Mouse (Mus musculus): ENCODE measurements around the gene Plekhn1. TPM values are rescaled to one million over a fixed set of nuclear protein-coding genes. Genes with fewer than 3 reads are reported as not detected.

The Plekhn1 gene
- total and polyA plus RNA-seq, 3 experiments: 11.8 to 20.0 TPM; not detected in 1

DNA sequence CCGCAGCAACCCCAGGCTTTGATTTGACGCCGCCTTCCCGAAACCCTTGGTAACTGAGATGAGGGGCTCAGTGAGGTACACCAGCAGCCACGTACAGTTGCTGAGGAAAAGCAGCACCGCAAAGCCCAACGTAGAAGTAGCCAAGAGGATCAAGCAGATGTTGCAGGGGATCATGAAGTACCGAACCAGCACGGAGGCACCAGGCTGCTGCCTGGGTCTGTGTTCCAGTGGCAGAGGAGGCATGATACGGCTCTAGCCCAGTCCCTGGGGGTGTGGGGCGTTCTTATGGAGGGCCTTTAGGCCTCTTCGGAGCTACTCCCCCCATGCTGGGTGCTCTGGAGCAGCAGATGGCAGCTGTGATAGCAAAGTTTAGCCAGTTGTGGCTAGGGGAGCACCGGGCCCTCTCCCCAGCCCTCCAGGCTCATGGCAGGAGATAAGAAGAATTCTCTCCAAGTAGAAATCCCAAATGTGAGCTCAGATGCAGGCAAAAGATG, 49.2 kb downstream of the Plekhn1 start (continued):
- TF ChIP-seq JUND (IDR thresholded peaks at IDR 0.05; ENCODE audit: low read depth, low read length): no peak
- no peak for TF ChIP-seq ZC3H11A (IDR thresholded peaks at IDR 0.05; ENCODE audit: low read depth, low read length)
- TF ChIP-seq CHD2 (IDR thresholded peaks at IDR 0.05; ENCODE audit: low read length): no peak
- TF ChIP-seq MXI1 (IDR thresholded peaks at IDR 0.05; ENCODE audit: low read depth, low read length): no peak; the same call in 1 of the 2 replicates
- TF ChIP-seq NELFE (IDR thresholded peaks at IDR 0.05; ENCODE audit: low read depth, low read length): no peak
- no peak; the same call in 1 of the 2 replicates for TF ChIP-seq RCOR1 (IDR thresholded peaks at IDR 0.05; ENCODE audit: low read depth, low read length)
- TF ChIP-seq BHLHE40 (IDR thresholded peaks at IDR 0.05; ENCODE audit: borderline replicate concordance, low read depth, low read length): 0 out of 2 replicates have a peak, but pooled peaks have one; percentile 9
- no peak for TF ChIP-seq SMC3 (IDR thresholded peaks at IDR 0.05; ENCODE audit: low read depth, low read length)
- peak; percentile 77 to 86 for TF ChIP-seq EP300 (IDR thresholded peaks at IDR 0.05; ENCODE audit: low read depth in 1 of 2, low read length in 2 of 2)
- no peak for TF ChIP-seq MAFK (IDR thresholded peaks at IDR 0.05; ENCODE audit: borderline replicate concordance, low read depth, low read length)
- no peak for TF ChIP-seq USF1 (IDR thresholded peaks at IDR 0.05; ENCODE audit: low read depth, low read length)
- TF ChIP-seq MYC (IDR thresholded peaks at IDR 0.05; ENCODE audit: low read depth, low read length): no peak
- TF ChIP-seq MYB (IDR thresholded peaks at IDR 0.05; ENCODE audit: low read depth, low read length): no peak; the same call in 1 of the 2 replicates
- peak; percentile 74 for TF ChIP-seq GATA1 (IDR thresholded peaks at IDR 0.05; ENCODE audit: low read depth, low read length)

DNA sequence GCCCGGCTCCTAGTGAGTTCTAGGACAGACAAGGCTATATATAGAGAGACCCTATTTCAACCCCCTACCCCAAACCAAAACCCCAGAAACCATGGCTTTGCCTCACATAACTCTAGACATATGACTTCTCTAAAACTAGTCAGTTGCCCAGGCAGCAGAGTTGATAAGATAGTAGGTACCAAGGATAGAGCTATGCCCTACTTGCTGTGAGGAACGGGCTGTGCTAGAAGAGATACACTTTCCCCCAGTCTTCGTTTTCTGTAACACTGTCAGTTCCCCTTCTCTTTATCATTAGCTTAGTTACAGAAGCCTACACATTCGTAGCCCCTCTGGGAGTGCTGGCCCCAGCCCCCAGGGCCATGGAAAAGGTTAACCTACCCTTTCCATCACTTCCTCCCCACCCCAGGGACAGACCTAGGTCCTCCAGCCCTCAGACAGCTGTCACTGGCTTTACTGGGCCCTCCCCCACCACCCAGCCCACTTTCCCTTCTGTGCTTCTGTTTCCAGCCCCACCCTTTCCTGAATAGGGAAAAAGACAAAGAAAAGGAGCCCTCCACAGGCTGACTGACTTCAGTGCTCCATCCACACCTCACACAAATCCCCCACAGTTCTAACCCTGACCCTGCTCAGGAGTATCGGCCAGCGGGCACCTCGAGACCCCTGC, 50.2 kb downstream of the Plekhn1 start:
- Histone ChIP-seq H3K4me3 (ENCODE audit: control insufficient read depth in 1 of 2, insufficient read depth in 1 of 2, low read depth in 2 of 2, low read length in 2 of 2) (peak overlapping the region; percentile 36 to 44), H3K27me3 (ENCODE audit: control insufficient read depth in 1 of 2, insufficient read depth in 2 of 2, low read length in 2 of 2) (no peaks in the 10 kb centered on the region), H3K4me1 (ENCODE audit: control insufficient read depth in 1 of 2, insufficient read depth in 2 of 2, low read length in 2 of 2) (peaks cover 14 to 25% of the 10 kb centered on the region in 2 experiments), H3K79me2 (ENCODE audit: control insufficient read depth, insufficient read depth, low read length, poor library complexity) (no peaks in the 10 kb centered on the region), H3K27ac (ENCODE audit: control insufficient read depth, low read depth, low read length) (peak overlapping the region; percentile 75), H3K9me3 (replicated peaks; ENCODE audit: insufficient read depth, low read length) (no peaks in the 10 kb centered on the region), H3K36me3 (ENCODE audit: control insufficient read depth in 1 of 2, insufficient read depth in 2 of 2, low read length in 2 of 2) (peaks cover 0 to 19% of the 10 kb centered on the region in 2 experiments; a peak in 3 of 4 replicates), H3K9ac (ENCODE audit: control insufficient read depth, low read depth, low read length, poor library complexity, severe bottlenecking) (peak overlapping the region; percentile 62)
- peak; percentile 85 for DNase-seq (ENCODE audit: low read depth, low spot score)
- TF ChIP-seq POLR2AphosphoS2 (IDR thresholded peaks at IDR 0.05; ENCODE audit: low read length): no peak
- TF ChIP-seq TCF12 (IDR thresholded peaks at IDR 0.05; ENCODE audit: low read depth, low read length): peak; percentile 63; the same call in 1 of the 2 replicates
- TF ChIP-seq CHD1 (IDR thresholded peaks at IDR 0.05; ENCODE audit: low read depth, low read length): no peak
- TF ChIP-seq GABPA (IDR thresholded peaks at IDR 0.05; ENCODE audit: low read depth, low read length): no peak
- TF ChIP-seq MYB (IDR thresholded peaks at IDR 0.05; ENCODE audit: low read depth, low read length): no peak
- TF ChIP-seq SMC3 (IDR thresholded peaks at IDR 0.05; ENCODE audit: low read depth, low read length): no peak
- no peak for TF ChIP-seq BHLHE40 (IDR thresholded peaks at IDR 0.05; ENCODE audit: borderline replicate concordance, low read depth, low read length)
- TF ChIP-seq ELF1 (IDR thresholded peaks at IDR 0.05; ENCODE audit: low read depth, low read length): no peak
- TF ChIP-seq MAZ (IDR thresholded peaks at IDR 0.05; ENCODE audit: low read depth, low read length): peak; percentile 25; the same call in 1 of the 2 replicates
- TF ChIP-seq MXI1 (IDR thresholded peaks at IDR 0.05; ENCODE audit: low read depth, low read length): peak; percentile 52; the same call in 1 of the 2 replicates
- peak; percentile 28; the same call in 1 of the 2 replicates for TF ChIP-seq TAL1 (IDR thresholded peaks at IDR 0.05; ENCODE audit: low read length)
- no peak for TF ChIP-seq CHD2 (IDR thresholded peaks at IDR 0.05; ENCODE audit: low read length)
- TF ChIP-seq JUND (IDR thresholded peaks at IDR 0.05; ENCODE audit: low read depth, low read length): no peak
- no peak for TF ChIP-seq ZNF384 (IDR thresholded peaks at IDR 0.05; ENCODE audit: low read depth, low read length)
- 0 out of 2 replicates have a peak, but pooled peaks have one; percentile 8 for TF ChIP-seq NELFE (IDR thresholded peaks at IDR 0.05; ENCODE audit: low read depth, low read length)
- TF ChIP-seq POLR2A (IDR thresholded peaks at IDR 0.05; ENCODE audit: control insufficient read depth in 1 of 2, insufficient read depth in 1 of 2, low read depth in 1 of 2, low read length in 2 of 2, poor library complexity in 1 of 2): no peak; a peak in 1 of 4 replicates
- TF ChIP-seq KAT2A (conservative IDR thresholded peaks at IDR 0.05; ENCODE audit: low read depth, low read length): no peak
- no peak; the same call in 1 of the 2 replicates for TF ChIP-seq RCOR1 (IDR thresholded peaks at IDR 0.05; ENCODE audit: low read depth, low read length)
- peak; percentile 87 for TF ChIP-seq GATA1 (IDR thresholded peaks at IDR 0.05; ENCODE audit: low read depth, low read length)
- TF ChIP-seq SIN3A (IDR thresholded peaks at IDR 0.05; ENCODE audit: low read length): peak; percentile 87
- no peak for TF ChIP-seq MEF2A (IDR thresholded peaks at IDR 0.05; ENCODE audit: extremely low read depth, insufficient replicate concordance, low read depth, low read length, poor library complexity, severe bottlenecking)
- no peak for TF ChIP-seq RAD21 (IDR thresholded peaks at IDR 0.05; ENCODE audit: low read depth, low read length)
- TF ChIP-seq ZKSCAN1 (IDR thresholded peaks at IDR 0.05; ENCODE audit: low read depth, low read length): no peak
- no peak for TF ChIP-seq MAX (IDR thresholded peaks at IDR 0.05; ENCODE audit: low read length)
- TF ChIP-seq TBP (IDR thresholded peaks at IDR 0.05; ENCODE audit: low read depth, low read length): peak; percentile 48; the same call in 1 of the 2 replicates
- no peak for TF ChIP-seq MYC (IDR thresholded peaks at IDR 0.05; ENCODE audit: low read depth, low read length)
- peak; percentile 75 for TF ChIP-seq ETS1 (IDR thresholded peaks at IDR 0.05; ENCODE audit: low read depth, low read length)
- TF ChIP-seq HCFC1 (IDR thresholded peaks at IDR 0.05; ENCODE audit: low read depth, low read length): 0 out of 2 replicates have a peak, but pooled peaks have one; percentile 13

Data from MEL (cell line).